Mouse (Mus musculus): Measurements from ENCODE around the gene Magoh.

DNA sequence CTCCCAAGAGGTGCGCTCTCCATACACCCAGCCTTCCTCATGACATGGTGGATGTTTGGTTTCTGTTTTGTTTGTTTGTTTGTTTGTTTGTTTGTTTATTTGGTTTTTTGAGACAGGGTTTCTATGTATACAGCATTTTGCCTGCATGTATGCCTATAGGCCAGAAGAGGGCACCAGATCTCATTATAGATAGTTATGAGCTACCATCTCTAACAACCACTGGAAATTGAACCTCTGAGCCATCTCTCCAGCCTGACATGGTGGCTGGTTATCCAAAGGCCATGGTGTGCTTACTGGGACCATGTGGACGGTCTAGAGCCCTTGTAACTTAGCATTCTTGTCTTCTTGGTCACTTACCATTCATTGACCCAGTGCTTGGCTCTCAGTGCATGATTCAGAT, 13.1 kb downstream of the Magoh start:
- TF ChIP-seq HCFC1 (IDR thresholded peaks at IDR 0.05; ENCODE audit: borderline replicate concordance, insufficient read depth, low read length), result no peak
- TF ChIP-seq CHD2 (IDR thresholded peaks at IDR 0.05; ENCODE audit: low read depth, low read length), result no peak
- no peak for TF ChIP-seq ZC3H11A (IDR thresholded peaks at IDR 0.05; ENCODE audit: borderline replicate concordance, low read depth, low read length)

Data from ES-E14 (cell line).